Mouse (Mus musculus): ENCODE measurements around the gene Prkrip1. TPM values are rescaled to one million over a fixed set of nuclear protein-coding genes. Genes with fewer than 3 reads are reported as not detected.

The Prkrip1 gene
- polyA plus RNA-seq, 1 experiment from 2014 or later: 41.7 TPM

Other genes starting within 250 kb of the Prkrip1 start
- gene Ssc4d, start 224.4 kb downstream of the Prkrip1 start, polyA plus RNA-seq (2015; fragmentation: Nextera tagmentation; extraction: Ambion mirVana): 3.4 TPM in 2 replicates
- 1.7 TPM in 2 replicates for gene Zp3, start 218.9 kb downstream of the Prkrip1 start, polyA plus RNA-seq (2015; fragmentation: Nextera tagmentation; extraction: Ambion mirVana)
- 22.9 and 25.4 TPM in 2 replicates for gene Dtx2, start 204.2 kb downstream of the Prkrip1 start, polyA plus RNA-seq (2015; fragmentation: Nextera tagmentation; extraction: Ambion mirVana)
- gene Upk3b, start 160.5 kb downstream of the Prkrip1 start, polyA plus RNA-seq (2015; fragmentation: Nextera tagmentation; extraction: Ambion mirVana): 30.3 and 37.0 TPM in 2 replicates
- gene Upk3bl, start 144.5 kb downstream of the Prkrip1 start, polyA plus RNA-seq (2015; fragmentation: Nextera tagmentation; extraction: Ambion mirVana): 72.2 and 117 TPM in 2 replicates
- gene Rasa4, start 115.0 kb downstream of the Prkrip1 start, polyA plus RNA-seq (2015; fragmentation: Nextera tagmentation; extraction: Ambion mirVana): 9.3 and 10.4 TPM in 2 replicates
- gene Polr2j, start 82.3 kb downstream of the Prkrip1 start, polyA plus RNA-seq (2015; fragmentation: Nextera tagmentation; extraction: Ambion mirVana): 209 and 218 TPM in 2 replicates
- 27.2 and 28.5 TPM in 2 replicates for gene Lrwd1, start 62.9 kb downstream of the Prkrip1 start, polyA plus RNA-seq (2015; fragmentation: Nextera tagmentation; extraction: Ambion mirVana)
- 16.5 and 17.1 TPM in 2 replicates for gene Alkbh4, start 62.8 kb downstream of the Prkrip1 start, polyA plus RNA-seq (2015; fragmentation: Nextera tagmentation; extraction: Ambion mirVana)
- 7.0 and 7.5 TPM in 2 replicates for gene Orai2, start 28.2 kb downstream of the Prkrip1 start, polyA plus RNA-seq (2015; fragmentation: Nextera tagmentation; extraction: Ambion mirVana)
- 3.1 and 3.4 TPM in 2 replicates for gene Sh2b2, start 47.6 kb upstream of the Prkrip1 start, polyA plus RNA-seq (2015; fragmentation: Nextera tagmentation; extraction: Ambion mirVana)

Data from stomach, embryonic 15.5 days (tissue).